Mouse (Mus musculus) lung, postnatal 0 days (tissue): ENCODE data around the gene Hspa12b.

Experiments used
- CTCF ChIP-seq: IDR thresholded peaks from 2 replicates; pipeline ENCODE4 v1.5.1; 2016; ENCODE audit warnings: antibody characterized with exemption, mild to moderate bottlenecking
- EP300 ChIP-seq: IDR thresholded peaks from 2 replicates; pipeline ENCODE4 v1.6.1; 2016; ENCODE audit warnings: antibody characterized with exemption, mild to moderate bottlenecking, control low read depth

GRCm38 (mm10) chr2:131093577-131093976, 33.5 kb upstream of the Hspa12b start:
- TF ChIP-seq CTCF (no peak), EP300 (no peak)
